Mouse (Mus musculus) MEL (cell line): ENCODE measurements around the gene Sema6b.

Source experiments
- CHD1 ChIP-seq: IDR thresholded peaks from 2 replicates; pipeline ENCODE4 v1.6.1; 2012; ENCODE audit warnings: low read depth, mild to moderate bottlenecking, inconsistent platforms, low read length, improper control_type of control experiment
- CTCF ChIP-seq, 3 experiments: IDR thresholded peaks in 2 of 3; conservative IDR thresholded peaks in 1 of 3; 2 replicates each; pipeline ENCODE4 v1.5.1; 2011 to 2012; ENCODE audit warnings: low read length in 3 of 3, low read depth in 2 of 3, mild to moderate bottlenecking in 2 of 3, improper control_type of control experiment in 1 of 3, inconsistent platforms in 1 of 3, mixed read lengths in 1 of 3, moderate library complexity in 1 of 3; ENCODE audit not compliant: control insufficient read depth in 1 of 3, insufficient read depth in 1 of 3, poor library complexity in 1 of 3, severe bottlenecking in 1 of 3
- E2F4 ChIP-seq: IDR thresholded peaks from 2 replicates; pipeline ENCODE4 v1.6.1; 2011; ENCODE audit warnings: low read depth, low read length, improper control_type of control experiment, borderline replicate concordance
- EP300 ChIP-seq, 2 experiments: IDR thresholded peaks; 2 replicates each; pipeline ENCODE4 v1.6.1; 2011; ENCODE audit warnings: improper control_type of control experiment in 2 of 2, low read length in 2 of 2, low read depth in 1 of 2, mild to moderate bottlenecking in 1 of 2
- JUND ChIP-seq: IDR thresholded peaks from 2 replicates; pipeline ENCODE4 v1.6.1; 2011; ENCODE audit warnings: low read depth, mild to moderate bottlenecking, improper control_type of control experiment, low read length
- MAX ChIP-seq: IDR thresholded peaks from 2 replicates; pipeline ENCODE4 v1.6.1; 2011; ENCODE audit warnings: low read length, improper control_type of control experiment
- POLR2A ChIP-seq, 2 experiments: IDR thresholded peaks; 2 replicates each; pipeline ENCODE4 v1.6.1; 2011 to 2012; ENCODE audit warnings: low read length in 2 of 2, mild to moderate bottlenecking in 2 of 2, control low read depth in 1 of 2, improper control_type of control experiment in 1 of 2, low read depth in 1 of 2, moderate library complexity in 1 of 2; ENCODE audit not compliant: control insufficient read depth in 1 of 2, insufficient read depth in 1 of 2, poor library complexity in 1 of 2
- TCF12 ChIP-seq: IDR thresholded peaks from 2 replicates; pipeline ENCODE4 v1.6.1; 2014; ENCODE audit warnings: low read depth, mild to moderate bottlenecking, inconsistent platforms, low read length, improper control_type of control experiment, moderate library complexity
- USF1 ChIP-seq: IDR thresholded peaks from 2 replicates; pipeline ENCODE4 v1.6.1; 2014; ENCODE audit warnings: low read depth, mild to moderate bottlenecking, inconsistent platforms, low read length, improper control_type of control experiment, moderate library complexity
- ZC3H11A ChIP-seq: IDR thresholded peaks from 2 replicates; pipeline ENCODE4 v1.6.1; 2012; ENCODE audit warnings: low read depth, mild to moderate bottlenecking, inconsistent platforms, low read length, improper control_type of control experiment

GRCm38 (mm10) chr17:56132661-56133060, 7.5 kb downstream of the Sema6b start:
- TF ChIP-seq EP300 (IDR thresholded peaks at IDR 0.05; ENCODE audit: low read depth in 1 of 2, low read length in 2 of 2): no peak
- TF ChIP-seq MAX: no peak
- no peak for TF ChIP-seq JUND
- TF ChIP-seq POLR2A (IDR thresholded peaks at IDR 0.05; ENCODE audit: control insufficient read depth in 1 of 2, insufficient read depth in 1 of 2, low read depth in 1 of 2, low read length in 2 of 2, poor library complexity in 1 of 2): no peak
- TF ChIP-seq E2F4: no peak
- TF ChIP-seq USF1: no peak
- peak; percentile 87 to 89 (median 89) for TF ChIP-seq CTCF (IDR thresholded peaks at IDR 0.05 in 2 of 3, conservative IDR thresholded peaks at IDR 0.05 in 1 of 3; ENCODE audit: control insufficient read depth in 1 of 3, insufficient read depth in 1 of 3, low read depth in 2 of 3, low read length in 3 of 3, poor library complexity in 1 of 3, severe bottlenecking in 1 of 3)
- TF ChIP-seq ZC3H11A: peak; percentile 35; the same call in 1 of the 2 replicates
- no peak for TF ChIP-seq CHD1
- TF ChIP-seq TCF12: no peak
